Mouse (Mus musculus): ENCODE measurements around the gene Ephb2.

DNA sequence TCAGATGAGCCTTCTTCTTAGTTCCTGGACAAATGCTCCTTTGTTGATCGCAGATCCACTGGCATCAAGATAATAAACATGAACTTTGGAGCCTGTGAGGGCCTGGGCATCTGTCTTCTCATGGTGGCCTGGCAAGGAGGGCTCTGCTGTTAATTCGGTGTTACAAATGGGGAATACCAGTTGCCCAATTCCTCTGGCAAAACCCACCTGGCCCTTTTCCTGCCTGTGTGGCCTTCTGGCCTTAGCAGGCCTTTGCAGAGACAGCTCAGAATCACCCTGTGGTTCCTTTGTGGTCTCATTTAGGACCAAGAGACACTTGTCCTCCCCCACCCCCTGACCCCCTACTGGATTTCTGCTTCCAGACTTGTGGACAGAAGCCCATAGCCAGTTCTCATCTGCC is 106.2 kb downstream of the Ephb2 start:
- TF ChIP-seq CTCF (IDR thresholded peaks at IDR 0.05; ENCODE audit: low read depth) (no peak), EP300 (optimal IDR thresholded peaks at IDR 0.05) (no peak)
